Mouse (Mus musculus) small intestine, adult 2 months (tissue): ENCODE measurements around the gene Adamts4.

Experiments
- CTCF ChIP-seq: fragments of 200-500 bp; IDR thresholded peaks from 2 replicates; pipeline ENCODE4 v1.5.1; 2012; ENCODE audit warnings: low read depth, mild to moderate bottlenecking, control low read depth, inconsistent platforms, low read length, moderate library complexity, mixed read lengths; ENCODE audit not compliant: insufficient replicate concordance, insufficient read length; ENCODE audit errors: extremely low read depth
- POLR2A ChIP-seq: fragments of 200-500 bp; IDR thresholded peaks from 2 replicates; pipeline ENCODE4 v1.6.1; 2012; ENCODE audit warnings: low read depth, mild to moderate bottlenecking, control low read depth, inconsistent platforms, low read length, moderate library complexity

DNA sequence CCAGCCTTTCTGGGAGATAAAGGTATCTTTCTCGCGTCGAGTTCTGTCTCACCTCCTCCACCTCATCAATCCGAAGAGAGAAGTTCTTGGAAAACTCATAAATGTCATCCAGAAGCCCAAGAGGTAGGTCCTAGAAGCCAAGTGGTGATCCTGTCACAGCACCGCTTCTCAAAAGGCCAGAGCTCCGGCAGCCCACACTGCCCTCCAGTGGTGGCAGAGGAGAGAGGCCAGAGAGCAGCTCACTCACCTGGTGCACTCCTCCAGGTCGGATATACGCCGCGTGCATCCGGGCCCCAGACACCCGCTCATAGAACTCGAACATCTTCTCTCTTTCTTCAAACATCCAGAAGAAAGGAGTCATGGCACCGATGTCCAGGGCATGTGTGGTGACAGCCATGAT lies 11.8 kb upstream of the Adamts4 start:
- TF ChIP-seq POLR2A (no peak), CTCF (peak; percentile 86)
